Mouse (Mus musculus): ENCODE data around the gene Kdsr. TPM values are rescaled to one million over a fixed set of nuclear protein-coding genes. Genes with fewer than 3 reads are reported as not detected.

Gene Kdsr
- polyA plus RNA-seq, 2 experiments: 7.9 to 16.2 TPM

DNA sequence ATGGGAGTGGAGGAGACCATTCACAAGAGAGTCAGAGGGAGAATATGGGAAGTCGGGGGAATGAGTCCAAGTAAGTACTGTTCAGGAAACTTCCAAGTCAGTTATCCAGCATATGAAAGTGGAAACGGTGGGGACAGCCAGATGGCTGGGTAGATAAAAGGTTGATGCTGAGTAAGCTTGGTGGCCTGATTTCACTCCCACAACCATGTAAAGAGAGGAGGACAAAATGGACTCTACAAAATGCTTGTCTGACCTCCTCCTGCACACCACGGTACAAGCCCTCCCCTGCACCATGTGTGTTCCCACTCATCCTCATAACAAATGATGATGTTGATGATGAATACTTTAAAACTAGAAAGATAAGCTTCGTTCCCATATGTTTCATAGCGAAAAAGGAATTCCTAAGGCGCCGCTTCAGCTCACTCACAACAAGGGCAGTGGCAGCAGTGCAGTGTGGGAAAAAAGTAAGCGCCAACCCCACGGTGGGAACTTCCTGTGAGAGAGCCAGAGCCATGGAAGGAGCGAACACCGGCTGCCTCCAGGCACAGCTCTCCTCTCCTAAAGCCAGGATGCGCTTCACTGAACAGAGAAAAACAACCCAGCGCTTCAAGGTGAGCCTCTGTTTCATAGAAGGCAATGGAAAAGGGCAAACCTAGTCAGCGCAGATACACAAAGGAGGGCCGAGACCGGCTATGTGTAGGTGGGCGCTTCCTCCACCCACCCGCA lies 71.9 kb downstream of the Kdsr start:
- no peak for TF ChIP-seq POLR2A (IDR thresholded peaks at IDR 0.05; ENCODE audit: borderline replicate concordance, extremely low read depth, insufficient read depth, insufficient read length)
- 91% methylated on average over 18 of the region's 18 CpGs for WGBS
- ATAC-seq (ENCODE audit: low FRiP score, low read depth): no peak

DNA sequence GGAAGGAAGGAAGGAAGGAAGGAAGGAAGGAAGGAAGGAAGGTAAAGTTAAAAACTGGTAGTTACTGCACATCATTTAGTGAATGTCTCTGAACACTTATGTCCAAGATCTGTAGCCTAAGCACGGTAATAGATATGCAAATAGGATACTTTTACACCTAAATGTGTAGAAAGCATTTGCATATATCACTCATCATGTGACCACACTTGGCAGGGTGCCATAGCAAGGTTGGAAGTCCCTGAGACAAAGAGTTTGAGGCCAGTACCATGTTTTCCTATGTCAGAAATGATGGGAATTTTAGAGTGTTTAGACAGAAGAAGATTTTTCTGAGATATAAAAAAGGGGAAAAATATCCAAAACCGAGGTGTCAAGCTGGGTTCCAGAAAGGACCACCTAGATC lies 73.8 kb downstream of the Kdsr start:
- H3K4me3 ChIP-seq (replicated peaks; ENCODE audit: low read length): no peak overlapping the region
- no peak overlapping the region for H3K4me2 ChIP-seq (replicated peaks; ENCODE audit: low read depth, low read length, severe bottlenecking)
- H3K36me3 ChIP-seq (ENCODE audit: control insufficient read depth, insufficient read depth, low read length): peaks cover 6% of the 10 kb centered on the region; the same call in 1 of the 2 replicates
- no peaks in the 10 kb centered on the region for H3K27me3 ChIP-seq (ENCODE audit: control insufficient read depth, insufficient read depth, low read length)
- H3K9ac ChIP-seq (ENCODE audit: low read depth, low read length, severe bottlenecking): no peak overlapping the region
- TF ChIP-seq POLR2A (IDR thresholded peaks at IDR 0.05; ENCODE audit: borderline replicate concordance, extremely low read depth, insufficient read depth, insufficient read length): no peak
- no peaks in the 10 kb centered on the region for H3K4me1 ChIP-seq (ENCODE audit: control insufficient read depth, insufficient read depth, low read length)
- 70% methylated on average over 2 of the region's 2 CpGs for WGBS
- H3K9me3 ChIP-seq (ENCODE audit: control insufficient read depth, low read length): no peaks in the 10 kb centered on the region
- DNase-seq (ENCODE audit: low spot score) (no peak), ATAC-seq (ENCODE audit: low FRiP score, low read depth) (no peak)
- no peak overlapping the region for H3K27ac ChIP-seq (replicated peaks; ENCODE audit: low read depth, low read length)

More for the DNA sequence above, 71.9 kb downstream of the Kdsr start:
- Histone ChIP-seq H3K4me1 (ENCODE audit: control insufficient read depth, insufficient read depth, low read length) (0 out of 2 replicates have a peak, but pooled peaks cover 3% of the 10 kb centered on the region), H3K4me3 (replicated peaks; ENCODE audit: low read length) (no peak overlapping the region), H3K27me3 (ENCODE audit: control insufficient read depth, insufficient read depth, low read length) (no peaks in the 10 kb centered on the region), H3K36me3 (ENCODE audit: control insufficient read depth, insufficient read depth, low read length) (peaks cover 6% of the 10 kb centered on the region; the same call in 1 of the 2 replicates), H3K27ac (replicated peaks; ENCODE audit: low read depth, low read length) (no peak overlapping the region), H3K4me2 (replicated peaks; ENCODE audit: low read depth, low read length, severe bottlenecking) (no peak overlapping the region), H3K9me3 (ENCODE audit: control insufficient read depth, low read length) (no peaks in the 10 kb centered on the region), H3K9ac (ENCODE audit: low read depth, low read length, severe bottlenecking) (no peak overlapping the region)
- no peak for DNase-seq (ENCODE audit: low spot score)

DNA sequence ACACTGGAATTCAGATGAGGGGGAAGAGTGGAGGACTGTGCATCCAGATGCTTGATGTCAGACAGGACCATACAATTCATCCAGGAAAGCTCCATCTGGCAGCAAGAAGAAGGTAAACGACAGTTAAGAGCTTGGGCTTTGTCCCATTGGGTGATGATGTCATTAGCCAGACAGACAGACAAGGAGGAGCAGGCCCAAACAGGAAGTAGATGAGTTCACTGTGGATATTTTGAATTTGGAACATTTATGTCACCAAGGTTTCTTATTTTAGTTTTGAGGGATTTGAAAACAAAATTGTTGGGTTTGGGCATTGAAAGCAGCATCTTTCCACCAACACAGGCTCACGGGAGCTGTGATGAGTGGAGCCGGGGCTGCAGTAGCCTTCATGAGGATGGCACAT lies 75.0 kb downstream of the Kdsr start:
- no peak for ATAC-seq (ENCODE audit: low FRiP score, low read depth)
- no peak for DNase-seq (ENCODE audit: low spot score)
- WGBS: 83% methylated on average over 3 of the region's 3 CpGs

DNA sequence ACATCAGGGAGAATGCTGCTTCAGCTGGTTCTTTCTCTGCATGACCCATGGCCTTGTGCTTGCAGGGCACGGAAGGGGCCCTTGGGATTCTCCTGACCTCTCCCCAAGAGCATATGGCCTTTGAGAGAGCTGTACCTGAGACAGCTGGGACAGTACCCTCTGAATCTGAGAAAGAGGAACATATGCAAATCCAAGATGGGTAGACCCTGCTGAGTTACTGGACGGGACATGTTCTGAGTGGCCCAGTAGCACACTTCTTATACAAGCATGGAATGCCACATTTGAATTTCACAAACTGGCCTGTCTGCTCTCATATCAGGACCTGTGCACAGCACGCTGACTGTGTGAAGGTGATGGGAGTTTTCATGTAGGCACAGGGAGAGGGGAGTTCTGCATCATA lies 76.7 kb downstream of the Kdsr start:
- Histone ChIP-seq H3K9ac (ENCODE audit: low read depth, low read length, severe bottlenecking) (no peak overlapping the region), H3K36me3 (ENCODE audit: control insufficient read depth, insufficient read depth, low read length) (peaks cover 6% of the 10 kb centered on the region; the same call in 1 of the 2 replicates), H3K27me3 (ENCODE audit: control insufficient read depth, insufficient read depth, low read length) (no peaks in the 10 kb centered on the region), H3K4me1 (ENCODE audit: control insufficient read depth, insufficient read depth, low read length) (no peaks in the 10 kb centered on the region), H3K27ac (replicated peaks; ENCODE audit: low read depth, low read length) (no peak overlapping the region), H3K4me2 (replicated peaks; ENCODE audit: low read depth, low read length, severe bottlenecking) (no peak overlapping the region), H3K4me3 (replicated peaks; ENCODE audit: low read length) (no peak overlapping the region), H3K9me3 (ENCODE audit: control insufficient read depth, low read length) (no peaks in the 10 kb centered on the region)
- WGBS: 84% methylated on average over 3 of the region's 3 CpGs
- DNase-seq (ENCODE audit: low spot score) (no peak), ATAC-seq (ENCODE audit: low FRiP score, low read depth) (no peak; the same call in 1 of the 2 replicates)
- TF ChIP-seq POLR2A (IDR thresholded peaks at IDR 0.05; ENCODE audit: borderline replicate concordance, extremely low read depth, insufficient read depth, insufficient read length): no peak

More for the DNA sequence above, 75.0 kb downstream of the Kdsr start:
- Histone ChIP-seq H3K4me3 (replicated peaks; ENCODE audit: low read length) (no peak overlapping the region), H3K27ac (replicated peaks; ENCODE audit: low read depth, low read length) (no peak overlapping the region), H3K9me3 (ENCODE audit: control insufficient read depth, low read length) (no peaks in the 10 kb centered on the region), H3K27me3 (ENCODE audit: control insufficient read depth, insufficient read depth, low read length) (no peaks in the 10 kb centered on the region), H3K4me1 (ENCODE audit: control insufficient read depth, insufficient read depth, low read length) (no peaks in the 10 kb centered on the region), H3K36me3 (ENCODE audit: control insufficient read depth, insufficient read depth, low read length) (peaks cover 6% of the 10 kb centered on the region; the same call in 1 of the 2 replicates), H3K4me2 (replicated peaks; ENCODE audit: low read depth, low read length, severe bottlenecking) (no peak overlapping the region), H3K9ac (ENCODE audit: low read depth, low read length, severe bottlenecking) (no peak overlapping the region)
- no peak for TF ChIP-seq POLR2A (IDR thresholded peaks at IDR 0.05; ENCODE audit: borderline replicate concordance, extremely low read depth, insufficient read depth, insufficient read length)

DNA sequence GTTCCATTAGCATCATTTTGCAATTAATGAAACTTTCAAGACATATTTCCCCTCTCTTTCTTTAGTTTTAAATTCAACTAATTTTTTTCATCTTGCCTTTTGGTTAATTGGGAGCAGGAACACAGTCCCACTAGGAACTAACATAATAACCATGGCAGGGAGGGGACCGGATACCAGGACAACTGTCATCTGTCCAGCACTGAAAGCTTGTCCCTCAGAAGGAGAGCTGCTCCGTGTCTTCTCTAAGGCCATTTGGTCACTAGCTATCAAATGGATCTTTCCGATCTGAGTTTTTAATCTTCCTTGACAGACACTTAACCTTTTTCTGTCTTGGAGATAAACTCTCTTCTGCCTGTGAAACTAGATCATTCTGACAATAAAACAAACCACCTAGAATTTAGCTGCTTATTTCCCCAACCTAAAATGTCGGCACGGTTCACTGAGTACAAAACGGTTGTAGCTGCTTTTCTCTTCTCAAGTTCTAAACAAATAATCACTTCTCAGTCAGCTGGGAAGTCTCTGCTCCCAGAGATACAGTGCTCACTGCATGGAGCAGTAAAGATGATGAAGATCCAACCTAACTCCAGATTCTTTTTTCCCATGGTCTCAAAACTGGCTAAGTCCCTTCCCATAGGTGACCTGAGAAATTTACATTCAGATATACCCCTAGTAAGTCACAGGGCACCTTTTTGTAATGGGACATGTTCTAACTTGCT lies 79.6 kb downstream of the Kdsr start:
- Histone ChIP-seq H3K27me3 (ENCODE audit: control insufficient read depth, insufficient read depth, low read length) (no peaks in the 10 kb centered on the region), H3K9me3 (ENCODE audit: control insufficient read depth, low read length) (no peaks in the 10 kb centered on the region), H3K4me2 (replicated peaks; ENCODE audit: low read depth, low read length, severe bottlenecking) (no peak overlapping the region), H3K9ac (ENCODE audit: low read depth, low read length, severe bottlenecking) (no peak overlapping the region), H3K36me3 (ENCODE audit: control insufficient read depth, insufficient read depth, low read length) (peaks cover 6% of the 10 kb centered on the region; the same call in 1 of the 2 replicates), H3K27ac (replicated peaks; ENCODE audit: low read depth, low read length) (no peak overlapping the region), H3K4me3 (replicated peaks; ENCODE audit: low read length) (no peak overlapping the region), H3K4me1 (ENCODE audit: control insufficient read depth, insufficient read depth, low read length) (no peaks in the 10 kb centered on the region)
- ATAC-seq (ENCODE audit: low FRiP score, low read depth) (no peak), DNase-seq (ENCODE audit: low spot score) (no peak)
- 85% methylated on average over 6 of the region's 6 CpGs for WGBS
- TF ChIP-seq POLR2A (IDR thresholded peaks at IDR 0.05; ENCODE audit: borderline replicate concordance, extremely low read depth, insufficient read depth, insufficient read length): no peak

Measured in limb, embryonic 14.5 days (tissue).